Mouse (Mus musculus): ENCODE measurements at regions not wholly inside any gene's neighbourhood (a gene's known extent, or its start where the extent isn't known, plus 50 kb on each side); places are given as distances from the start of the nearest gene placed in this dataset.

DNA sequence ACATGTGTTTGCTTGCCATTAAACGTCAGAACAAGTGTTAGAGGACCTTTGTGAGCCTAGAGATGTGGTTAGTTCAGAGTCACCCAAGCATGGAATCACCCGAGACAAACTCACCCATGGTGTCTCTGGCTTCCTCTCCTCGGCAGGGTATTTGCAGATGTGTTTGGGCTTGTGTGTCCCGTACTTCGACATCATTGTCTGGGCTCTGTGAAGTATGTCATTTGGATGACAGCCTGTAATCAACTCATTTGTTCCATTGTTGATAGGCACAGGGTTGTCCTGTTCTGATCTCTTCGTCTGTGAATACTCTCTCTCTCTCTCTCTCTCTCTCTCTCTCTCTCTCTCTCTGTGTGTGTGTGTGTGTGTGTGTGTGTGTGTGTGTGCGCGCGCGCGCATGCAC, 277.8 kb upstream of the Dynlrb2 start:
- TF ChIP-seq EP300 (IDR thresholded peaks at IDR 0.05; ENCODE audit: low read depth) = no peak
- no peak for TF ChIP-seq CTCF (IDR thresholded peaks at IDR 0.05; ENCODE audit: low read depth)

Data from liver, embryonic 14.5 days (tissue).